ENCODE assay signal across 9 mouse cellular contexts in genomic region chr10:51677548-51678250, GRCm38 (mm10). TPM values are rescaled to one million over a fixed set of nuclear protein-coding genes. Genes with fewer than 3 reads are reported as not detected.
DNase-seq lines count a peak whose midpoint lies in the region; ATAC-seq lines count a peak whose summit lies in the region.
"Had no signal": no experiment of that assay in that cellular context is flagged by ENCODE, and none has a peak within 500 bp of the region (broad histone marks: within the 10 kb centered on the region; RNA-seq: fewer than 3 reads in every experiment).

Rfx6 (plus strand) TSS chr10:51677756.

- H3K9ac ChIP-seq in forebrain, embryonic 14.5 days (ENCODE audit: low read length), result peak within 1 kb of the TSS; percentile 58
- H3K9ac ChIP-seq in midbrain, embryonic 16.5 days (ENCODE audit: low read depth, low read length), result peak within 1 kb of the TSS; percentile 63

- peak; percentile 77 for ATAC-seq in forebrain, embryonic 14.5 days
- peak; percentile 89 for ATAC-seq in midbrain, embryonic 16.5 days

- peak within 1 kb of the TSS; percentile 97 for H3K4me2 ChIP-seq in forebrain, embryonic 14.5 days (ENCODE audit: low read length)
- H3K4me2 ChIP-seq in midbrain, embryonic 16.5 days (ENCODE audit: low read length), result peak within 1 kb of the TSS; percentile 100

- H3K27ac ChIP-seq in forebrain, embryonic 14.5 days (ENCODE audit: low read depth, low read length), result no peak within 1 kb of the TSS
- no peak within 1 kb of the TSS for H3K27ac ChIP-seq in midbrain, embryonic 16.5 days (ENCODE audit: low read length)

- peak within 1 kb of the TSS; percentile 43 for H3K4me3 ChIP-seq in forebrain, embryonic 14.5 days (ENCODE audit: low read depth, low read length)
- H3K4me3 ChIP-seq in midbrain, embryonic 16.5 days (ENCODE audit: low read depth, low read length), result peak within 1 kb of the TSS; percentile 54

- intact Hi-C loops in left cerebral cortex, postnatal 4 days (cut with DNase I), result no loop called here

- no peaks in the 10 kb centered on the region for H3K4me1 ChIP-seq in forebrain, embryonic 14.5 days (ENCODE audit: control insufficient read depth, insufficient read depth, low read length)
- H3K4me1 ChIP-seq in midbrain, embryonic 16.5 days (ENCODE audit: control insufficient read depth, insufficient read depth, low read length), result no peaks in the 10 kb centered on the region

- DNase-seq in gastrocnemius, postnatal 10 days, result peak; percentile 13
- DNase-seq in gastrocnemius, postnatal 25 days, result no peak
- peak; percentile 48 for DNase-seq in Muller cell, postnatal 12 days (ENCODE audit: inconsistent ontology term)
- peak; percentile 47 for DNase-seq in forebrain, embryonic 14.5 days (ENCODE audit: low spot score)
- DNase-seq in left cerebral cortex, postnatal 4 days, result peak; percentile 26
- DNase-seq in frontal cortex, postnatal 14 days (ENCODE audit: low spot score in 2 of 2), result no peak
- DNase-seq in spleen, postnatal 14 days (ENCODE audit: low spot score in 2 of 2), result no peak

- WGBS in forebrain, embryonic 14.5 days, result under 1% methylated on average over 38 of the region's 38 CpGs
- under 1% methylated on average over 34 of the region's 38 CpGs for WGBS in midbrain, embryonic 16.5 days

- no peaks in the 10 kb centered on the region for H3K36me3 ChIP-seq in forebrain, embryonic 14.5 days (ENCODE audit: control insufficient read depth, insufficient read depth, low read length)
- no peaks in the 10 kb centered on the region for H3K36me3 ChIP-seq in midbrain, embryonic 16.5 days (ENCODE audit: control insufficient read depth, insufficient read depth, low read length)
- H3K36me3 ChIP-seq: G1E had no signal

- H3K9me3 ChIP-seq in forebrain, embryonic 14.5 days (replicated peaks; ENCODE audit: control insufficient read depth, low read length), result no peaks in the 10 kb centered on the region
- H3K9me3 ChIP-seq in midbrain, embryonic 16.5 days (replicated peaks; ENCODE audit: control insufficient read depth, low read length, poor library complexity, severe bottlenecking), result no peaks in the 10 kb centered on the region
- H3K9me3 ChIP-seq: G1E had no signal

- peaks cover 12% of the 10 kb centered on the region; the same call in 1 of the 2 replicates for H3K27me3 ChIP-seq in forebrain, embryonic 14.5 days (replicated peaks; ENCODE audit: control insufficient read depth, insufficient read depth, low read length)
- peaks cover 20% of the 10 kb centered on the region for H3K27me3 ChIP-seq in midbrain, embryonic 16.5 days (ENCODE audit: control insufficient read depth, insufficient read depth, low read depth, low read length)

RNA-seq across cellular contexts. Expression of gene Rfx6, which starts in this region (rescaled TPM):
- total RNA-seq in gastrocnemius, postnatal 10 days (2021), result not detected
- total RNA-seq in gastrocnemius, postnatal 25 days (2021), result not detected
- polyA plus RNA-seq in forebrain, embryonic 14.5 days (2014; fragmentation: Nextera tagmentation; extraction: Ambion mirVana), result not detected in 2 replicates
- total RNA-seq in left cerebral cortex, postnatal 4 days (2021), result not detected
- polyA plus RNA-seq in midbrain, embryonic 16.5 days (2015; fragmentation: Nextera tagmentation; extraction: Ambion mirVana), result 0.08 TPM in 1 of 2 replicates, not detected in the other
- total RNA-seq: G1E had no signal
- polyA plus RNA-seq: G1E had no signal

Comparison
In these comparisons a context has a peak if more than half of its experiments do, and no peak if none do; other contexts are left out.
1. Peak in DNase-seq in gastrocnemius, postnatal 10 days; RNA of the gene not detected or under 1 TPM.
2. Peak in DNase-seq, ATAC-seq, H3K4me3 ChIP-seq, H3K9ac ChIP-seq and H3K4me2 ChIP-seq in forebrain, embryonic 14.5 days; RNA of the gene not detected or under 1 TPM.
3. Peak in DNase-seq in left cerebral cortex, postnatal 4 days; RNA of the gene not detected or under 1 TPM.
4. Peak in ATAC-seq, H3K4me3 ChIP-seq, H3K9ac ChIP-seq and H3K4me2 ChIP-seq in midbrain, embryonic 16.5 days; RNA of the gene not detected or under 1 TPM.